Mouse (Mus musculus) stomach, embryonic 14.5 days (tissue): ENCODE measurements around the gene Erf. TPM values are rescaled to one million over a fixed set of nuclear protein-coding genes. Genes with fewer than 3 reads are reported as not detected.
A peak's percentile ranks its signal among the peaks of the same experiment; 100 is the strongest.

Experiments used
- ATAC-seq: fragments of 200-750 bp; cut with Nextera tagmentation; 2 replicates; pipeline ENCODE4 v1.8.0; 2017; ENCODE audit warnings: low read depth, moderate TSS enrichment; ENCODE audit not compliant: insufficient number of reproducible peaks, insufficient read depth, low FRiP score
- H3K27ac ChIP-seq: fragments of 300-500 bp; sonication (generic); 2 replicates; pipeline ENCODE4 v1.5.1; 2014; ENCODE audit warnings: mild to moderate bottlenecking, low read length, moderate library complexity, mixed read lengths
- H3K27me3 ChIP-seq: fragments of 300-500 bp; sonication (generic); 2 replicates; pipeline ENCODE4 v1.6.1; 2014; ENCODE audit warnings: low read length, control low read depth, mixed read lengths; ENCODE audit not compliant: control insufficient read depth, insufficient read depth
- H3K36me3 ChIP-seq: fragments of 300-500 bp; sonication (generic); 2 replicates; pipeline ENCODE4 v1.6.1; 2014; ENCODE audit warnings: mild to moderate bottlenecking, control low read depth, low read length, moderate library complexity, mixed read lengths; ENCODE audit not compliant: control insufficient read depth, insufficient read depth
- H3K4me1 ChIP-seq: fragments of 300-500 bp; sonication (generic); 2 replicates; pipeline ENCODE4 v1.6.1; 2014; ENCODE audit warnings: low read length, control low read depth, mixed read lengths; ENCODE audit not compliant: control insufficient read depth, insufficient read depth
- H3K4me2 ChIP-seq: fragments of 300-500 bp; sonication (generic); replicated peaks from 2 replicates; pipeline ENCODE4 v1.6.1; 2014; ENCODE audit warnings: low read depth, low read length, control low read depth
- H3K4me3 ChIP-seq: fragments of 300-500 bp; sonication (generic); 2 replicates; pipeline ENCODE4 v1.5.1; 2014; ENCODE audit warnings: low read depth, low read length, control low read depth
- H3K9ac ChIP-seq: fragments of 300-500 bp; sonication (generic); replicated peaks from 2 replicates; pipeline ENCODE4 v1.6.1; 2014; ENCODE audit warnings: low read depth, mild to moderate bottlenecking, control low read depth, low read length, moderate library complexity, mixed read lengths
- H3K9me3 ChIP-seq: fragments of 300-500 bp; sonication (generic); 2 replicates; pipeline ENCODE4 v1.6.1; 2016; ENCODE audit warnings: low read depth, low read length, control low read depth; ENCODE audit not compliant: control insufficient read depth
- WGBS: fragments of 180-500 bp; shearing (Covaris S2); extraction: QIAGEN DNeasy Blood & Tissue Kit; methylation state at CpG from one replicate; pipeline ENCODE4 v1.1.7; 2014; 5-methylcytosine and 5-hydroxymethylcytosine counted together
- polyA plus RNA-seq: library from polyadenylated mRNA; unstranded; fragments of >200 nt; fragmentation: Nextera tagmentation; extraction: Ambion mirVana; gene quantifications from 2 replicates; pipeline ENCODE4 v1.2.1, GENCODE M21; 2014

The Erf gene
- polyA plus RNA-seq, 1 experiment from 2014 or later = 27.7 TPM

DNA sequence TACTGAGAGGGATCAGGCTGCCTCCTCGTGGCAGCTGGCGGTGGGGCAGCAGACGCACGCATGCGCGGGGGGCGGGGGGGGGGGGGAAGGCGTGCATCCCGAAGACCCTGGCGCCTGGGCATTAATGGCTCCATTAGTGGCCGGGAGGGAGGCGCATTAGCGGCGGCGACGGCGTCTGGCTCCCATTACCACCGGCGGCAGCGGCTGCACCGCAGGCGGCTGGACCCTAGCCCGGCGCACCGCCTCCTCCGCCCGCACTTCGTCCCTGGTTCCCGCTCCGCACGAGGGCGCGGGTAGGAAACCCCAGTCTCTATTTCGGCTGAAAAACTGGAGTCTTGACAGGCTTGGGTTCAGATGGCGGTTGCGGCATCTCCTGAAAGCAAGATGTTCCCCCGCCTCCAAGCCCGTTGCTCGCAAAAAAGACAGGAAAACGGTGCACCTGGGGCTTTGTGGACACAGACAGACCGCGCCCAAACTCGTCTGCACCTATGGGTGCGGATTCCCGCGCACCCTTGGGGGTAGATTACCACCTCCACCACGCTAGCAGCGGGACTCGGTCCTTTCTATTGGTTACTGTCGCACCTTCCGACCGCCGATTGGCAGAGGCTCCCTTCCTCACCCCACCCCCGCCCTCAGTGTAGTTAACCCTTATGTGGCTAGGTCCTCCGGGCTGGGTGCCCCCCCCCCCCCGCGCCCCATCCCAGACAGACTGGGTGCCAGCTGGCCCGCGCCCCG lies 27.9 kb upstream of the Erf start:
- H3K4me3 ChIP-seq = peak overlapping the region; percentile 86
- peak overlapping the region; percentile 68 for H3K9ac ChIP-seq
- no peaks in the 10 kb centered on the region for H3K9me3 ChIP-seq
- H3K4me1 ChIP-seq = peaks cover 53% of the 10 kb centered on the region
- H3K36me3 ChIP-seq = peaks cover 2% of the 10 kb centered on the region
- no peaks in the 10 kb centered on the region for H3K27me3 ChIP-seq
- WGBS = under 1% methylated on average over 59 of the region's 60 CpGs
- ATAC-seq = peak; percentile 61
- H3K27ac ChIP-seq = peak overlapping the region; percentile 99
- peak overlapping the region; percentile 71 for H3K4me2 ChIP-seq

DNA sequence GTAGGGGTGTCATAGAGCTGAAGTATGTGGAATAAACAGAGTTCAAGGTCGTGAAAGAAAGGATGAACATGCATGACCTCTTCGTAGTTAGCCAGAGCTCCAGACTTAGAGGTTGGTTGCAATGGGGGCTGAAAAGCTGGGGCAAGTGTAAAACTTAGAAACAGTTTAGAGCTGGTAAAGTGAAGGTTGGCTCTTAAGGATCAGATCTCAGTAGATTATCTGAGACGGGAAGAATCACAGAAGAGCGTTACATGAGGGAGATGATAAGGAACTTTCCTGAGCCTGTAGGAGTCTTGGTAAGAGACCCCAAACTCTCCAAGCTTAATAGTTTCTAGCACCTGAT lies 27.4 kb upstream of the Erf start:
- ATAC-seq = no peak
- Histone ChIP-seq H3K4me3 (peak overlapping the region; percentile 86), H3K4me1 (peaks cover 48% of the 10 kb centered on the region), H3K9me3 (no peaks in the 10 kb centered on the region), H3K9ac (peak overlapping the region; percentile 40), H3K4me2 (peak overlapping the region; percentile 71), H3K27ac (peak overlapping the region; percentile 99), H3K36me3 (peaks cover 4% of the 10 kb centered on the region), H3K27me3 (no peaks in the 10 kb centered on the region)
- 9% methylated on average over 4 of the region's 4 CpGs for WGBS

DNA sequence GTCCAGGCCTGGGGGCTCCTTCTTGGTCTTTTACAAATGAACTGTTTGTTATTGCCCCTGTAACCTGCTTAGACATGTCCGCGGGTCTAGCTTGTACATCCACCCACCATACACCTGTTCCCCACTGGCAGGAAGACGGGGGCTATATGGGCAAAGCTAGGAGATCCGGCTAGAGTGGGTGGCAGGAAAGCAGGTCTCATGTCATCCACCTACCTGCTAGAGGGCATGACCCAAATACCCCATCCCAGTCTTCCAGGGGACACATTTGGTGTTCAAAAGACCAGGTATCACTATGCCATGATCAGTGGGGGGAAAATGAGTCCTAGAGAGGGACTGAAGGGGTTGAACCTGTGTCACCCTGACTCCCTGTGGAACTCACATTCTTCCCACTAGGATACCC lies 26.8 kb upstream of the Erf start:
- Histone ChIP-seq H3K9me3 (no peaks in the 10 kb centered on the region), H3K4me3 (peak overlapping the region; percentile 86), H3K4me1 (peaks cover 48% of the 10 kb centered on the region), H3K27me3 (no peaks in the 10 kb centered on the region), H3K4me2 (peak overlapping the region; percentile 71), H3K9ac (peak overlapping the region; percentile 40), H3K27ac (peak overlapping the region; percentile 99), H3K36me3 (peaks cover 8% of the 10 kb centered on the region)
- ATAC-seq = no peak
- WGBS = 66% methylated on average over 4 of the region's 4 CpGs

DNA sequence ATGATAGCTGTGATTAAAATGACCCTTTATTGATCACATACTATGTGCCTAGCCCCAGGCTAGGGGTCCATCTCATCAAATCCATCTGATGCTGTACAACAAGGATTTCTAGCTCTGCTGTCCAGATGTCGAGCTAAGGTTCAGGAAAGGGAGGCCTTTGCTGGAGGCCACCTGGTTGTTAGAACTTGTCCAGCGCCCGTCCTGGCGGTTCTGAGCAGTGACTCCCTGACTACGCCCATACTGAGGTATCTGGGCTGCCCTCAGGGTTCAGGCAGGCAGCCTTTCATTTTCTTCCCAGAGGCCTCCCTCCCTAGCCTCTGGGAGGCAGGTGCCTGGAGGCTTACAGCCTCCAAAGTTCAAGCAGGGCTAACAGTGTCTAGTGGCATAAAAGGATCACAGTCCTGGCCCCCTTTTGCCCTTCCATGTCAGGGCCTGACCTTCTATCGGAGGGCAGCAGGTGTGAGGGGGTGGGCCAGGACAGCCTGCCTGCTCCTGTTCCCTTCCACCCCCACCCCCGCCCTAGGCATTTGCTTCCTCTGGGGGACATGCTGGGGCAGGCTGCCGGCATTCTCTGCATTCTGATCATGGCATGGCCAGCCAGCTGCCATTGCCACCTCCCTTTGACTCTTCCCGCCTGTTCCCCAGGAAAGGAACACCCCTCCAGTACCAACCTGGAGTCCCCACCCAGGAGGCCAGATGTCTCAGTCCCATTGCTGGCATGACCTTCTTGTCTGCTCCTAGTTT lies 25.2 kb upstream of the Erf start:
- Histone ChIP-seq H3K27me3 (no peaks in the 10 kb centered on the region), H3K4me1 (peaks cover 40% of the 10 kb centered on the region), H3K9me3 (no peaks in the 10 kb centered on the region), H3K4me2 (no peak overlapping the region), H3K27ac (peak overlapping the region; percentile 99), H3K9ac (no peak overlapping the region), H3K36me3 (peaks cover 17% of the 10 kb centered on the region), H3K4me3 (no peak overlapping the region)
- no peak for ATAC-seq
- 48% methylated on average over 9 of the region's 9 CpGs for WGBS

DNA sequence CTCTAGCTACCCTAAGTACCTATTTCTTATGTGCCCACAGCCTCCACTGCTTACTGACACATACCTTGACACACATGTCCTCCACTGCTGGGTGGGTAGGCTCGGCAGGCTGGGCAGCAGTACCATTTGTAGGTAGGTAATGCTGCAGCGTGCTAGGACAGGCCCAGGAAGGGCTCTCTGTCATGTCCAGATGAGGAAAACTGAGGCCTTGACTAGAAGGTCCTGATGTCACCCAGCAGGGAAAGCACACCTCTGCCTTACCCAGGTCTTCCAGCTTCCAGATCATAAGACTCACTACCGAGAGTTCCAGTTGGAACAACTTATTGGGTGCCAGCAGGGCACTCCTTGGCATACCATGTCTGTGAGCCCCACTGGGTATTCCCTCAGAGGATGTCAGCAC lies 24.4 kb upstream of the Erf start:
- 78% methylated on average over 3 of the region's 3 CpGs for whole genome bisulfite sequencing
- Histone ChIP-seq H3K4me2 (no peak overlapping the region), H3K9me3 (no peaks in the 10 kb centered on the region), H3K4me1 (peaks cover 33% of the 10 kb centered on the region), H3K27me3 (no peaks in the 10 kb centered on the region), H3K9ac (no peak overlapping the region), H3K4me3 (no peak overlapping the region), H3K27ac (peak overlapping the region; percentile 99; the same call in 1 of the 2 replicates), H3K36me3 (peaks cover 17% of the 10 kb centered on the region)
- ATAC-seq = no peak

DNA sequence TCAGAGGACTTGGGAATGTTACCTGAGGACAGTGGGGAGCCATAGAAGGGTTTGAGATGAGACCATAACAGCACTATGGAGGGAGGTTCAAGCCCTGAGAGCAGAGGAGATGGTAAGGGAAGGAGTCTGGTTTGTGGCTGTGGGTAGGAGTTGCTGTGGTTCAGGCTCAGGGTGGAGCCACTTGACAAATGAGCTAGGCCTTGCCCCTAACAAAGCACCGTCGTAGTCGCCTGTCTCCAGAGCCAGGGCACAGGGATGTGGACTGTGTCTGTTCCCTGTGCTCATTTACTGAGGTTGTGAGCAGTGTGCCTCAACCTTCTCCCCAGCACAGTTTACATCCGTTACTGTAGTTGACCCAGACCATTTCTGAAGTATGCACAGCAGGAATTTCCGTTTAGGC lies 24.0 kb upstream of the Erf start:
- no peaks in the 10 kb centered on the region for H3K9me3 ChIP-seq
- no peak overlapping the region for H3K4me2 ChIP-seq
- ATAC-seq = no peak
- H3K4me1 ChIP-seq = peaks cover 33% of the 10 kb centered on the region
- H3K27ac ChIP-seq = no peak overlapping the region
- no peaks in the 10 kb centered on the region for H3K27me3 ChIP-seq
- WGBS = 27% methylated on average over 5 of the region's 5 CpGs
- H3K4me3 ChIP-seq = no peak overlapping the region
- H3K9ac ChIP-seq = no peak overlapping the region
- H3K36me3 ChIP-seq = peaks cover 17% of the 10 kb centered on the region

DNA sequence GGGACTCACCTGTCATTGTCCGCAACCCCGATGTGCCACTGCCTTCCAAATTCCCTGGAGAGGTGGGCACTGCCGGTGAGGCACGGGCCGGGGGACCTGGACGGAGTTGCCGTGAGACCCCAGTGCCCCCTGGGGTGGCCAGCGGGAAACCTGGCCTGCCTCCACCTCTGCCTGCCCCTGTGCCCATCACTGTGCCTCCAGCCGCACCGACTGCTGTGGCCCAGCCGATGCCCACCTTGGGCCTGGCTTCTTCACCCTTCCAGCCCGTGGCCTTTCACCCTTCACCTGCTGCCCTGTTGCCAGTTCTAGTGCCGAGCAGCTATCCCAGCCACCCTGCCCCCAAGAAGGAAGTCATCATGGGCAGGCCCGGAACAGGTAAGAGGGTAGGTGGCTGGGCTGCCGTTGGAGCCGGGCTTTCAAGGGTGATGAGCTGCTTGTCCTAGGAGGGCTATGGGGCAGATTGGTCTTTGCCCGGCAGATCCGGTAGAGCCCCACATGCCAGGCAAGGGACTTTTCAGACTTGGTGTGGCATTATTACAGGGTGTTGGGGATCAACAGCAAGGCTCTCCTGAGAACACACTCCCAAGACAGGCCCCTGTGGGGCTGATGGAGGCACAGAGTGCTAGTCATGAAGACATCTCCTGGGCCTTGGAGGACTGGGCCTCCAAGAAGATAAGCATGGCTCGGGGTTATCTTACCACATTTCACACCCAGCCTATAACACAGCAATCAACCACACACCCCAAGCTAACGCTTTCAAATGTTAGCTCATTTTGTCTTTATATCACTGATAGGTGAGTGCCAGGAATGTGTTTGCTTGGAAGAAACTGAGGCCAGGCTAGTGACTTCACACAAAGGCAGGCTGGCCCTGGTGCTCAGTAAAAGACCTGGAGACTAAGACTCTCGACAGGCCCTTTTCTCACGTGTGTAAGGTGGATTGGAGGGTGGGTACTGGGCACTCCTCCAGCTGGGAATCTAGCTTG lies 23.0 kb upstream of the Erf start:
- Histone ChIP-seq H3K4me2 (no peak overlapping the region), H3K9ac (no peak overlapping the region), H3K9me3 (no peaks in the 10 kb centered on the region), H3K27me3 (no peaks in the 10 kb centered on the region), H3K4me3 (no peak overlapping the region), H3K27ac (no peak overlapping the region), H3K36me3 (peaks cover 17% of the 10 kb centered on the region), H3K4me1 (peaks cover 41% of the 10 kb centered on the region)
- no peak for ATAC-seq
- 87% methylated on average over 22 of the region's 22 CpGs for WGBS
